Mouse (Mus musculus) erythroblast, embryonic 14.5 days (primary cell): Measurements from ENCODE around the gene Celsr1.

ENCODE experiments used
- GATA1 ChIP-seq: IDR thresholded peaks from 2 replicates; pipeline ENCODE4 v1.6.1; 2012; ENCODE audit warnings: low read length, inconsistent platforms, mixed read lengths
- TAL1 ChIP-seq: IDR thresholded peaks from 3 replicates; pipeline ENCODE4 v1.6.1; 2012; ENCODE audit warnings: low read length, inconsistent platforms, mixed read lengths

DNA sequence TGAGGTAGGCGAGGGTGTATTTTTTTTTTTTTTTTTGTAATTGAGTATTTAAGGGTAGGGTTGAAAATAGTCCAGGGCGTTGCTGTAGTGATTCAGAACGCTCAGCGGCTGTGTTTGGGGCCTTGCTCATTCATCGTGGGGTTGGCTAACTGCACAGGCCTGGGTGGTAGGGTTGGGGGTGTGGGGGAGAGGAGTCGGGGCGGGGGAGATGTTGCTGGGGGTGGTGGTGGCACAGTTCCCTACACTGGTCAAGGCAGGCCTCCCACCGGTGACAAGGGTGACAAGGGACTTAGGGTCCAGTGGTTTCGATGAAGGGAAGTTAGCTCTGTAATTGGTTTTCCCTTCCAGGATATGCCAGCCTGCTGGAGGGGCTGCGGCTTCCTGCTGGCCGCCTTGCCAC is 36.8 kb upstream of the Celsr1 start:
- TF ChIP-seq GATA1, result no peak
- TF ChIP-seq TAL1, result no peak
